Mouse (Mus musculus) limb, embryonic 12.5 days (tissue): ENCODE results near the gene Olfr1166. TPM values are rescaled to one million over a fixed set of nuclear protein-coding genes. Genes with fewer than 3 reads are reported as not detected.
"Not testable (repeated sequence)": the region's sequence is repeated elsewhere in the genome, so short reads cannot be mapped to it uniquely, and the experiment has no call there.

Source experiments
- ATAC-seq: fragments of 200-750 bp; cut with Nextera tagmentation; 2 replicates; pipeline ENCODE4 v1.8.0; 2017; ENCODE audit warnings: low read depth, moderate TSS enrichment; ENCODE audit not compliant: insufficient number of reproducible peaks, insufficient read depth, low FRiP score, low TSS enrichment
- H3K27ac ChIP-seq: fragments of 300-500 bp; sonication (generic); 2 replicates; pipeline ENCODE4 v1.5.1; 2016; ENCODE audit warnings: mild to moderate bottlenecking, moderate library complexity
- H3K27me3 ChIP-seq: fragments of 300-500 bp; sonication (generic); 2 replicates; pipeline ENCODE4 v1.6.1; 2016; ENCODE audit warnings: mild to moderate bottlenecking, moderate library complexity
- H3K36me3 ChIP-seq: fragments of 300-500 bp; sonication (generic); 2 replicates; pipeline ENCODE4 v1.6.1; 2016; ENCODE audit warnings: mild to moderate bottlenecking, moderate library complexity
- H3K4me1 ChIP-seq: fragments of 300-500 bp; sonication (generic); replicated peaks from 2 replicates; pipeline ENCODE4 v1.6.1; 2016
- H3K4me2 ChIP-seq: fragments of 300-500 bp; sonication (generic); 2 replicates; pipeline ENCODE4 v1.6.1; 2016; ENCODE audit warnings: mild to moderate bottlenecking, moderate library complexity
- H3K4me3 ChIP-seq: fragments of 300-500 bp; sonication (generic); replicated peaks from 2 replicates; pipeline ENCODE4 v1.5.1; 2016; ENCODE audit warnings: mild to moderate bottlenecking
- H3K9ac ChIP-seq: fragments of 300-500 bp; sonication (generic); replicated peaks from 2 replicates; pipeline ENCODE4 v1.6.1; 2016; ENCODE audit warnings: mild to moderate bottlenecking, moderate library complexity
- H3K9me3 ChIP-seq: fragments of 300-500 bp; sonication (generic); 2 replicates; pipeline ENCODE4 v1.6.1; 2016; ENCODE audit warnings: mild to moderate bottlenecking, moderate library complexity
- WGBS: fragments of 180-500 bp; shearing (Covaris S2); methylation state at CpG from one replicate; pipeline ENCODE4 v1.1.7; 2016; 5-methylcytosine and 5-hydroxymethylcytosine counted together
- polyA plus RNA-seq: library from polyadenylated mRNA; unstranded; fragments of >200 nt; fragmentation: Nextera tagmentation; extraction: Ambion mirVana; gene quantifications from 2 replicates; pipeline ENCODE4 v1.2.1, GENCODE M21; 2016

Gene Olfr1166
- not detected in 2 replicates for polyA plus RNA-seq

GRCm38 (mm10) chr2:88128172-88128571 is at the start of gene Olfr1166:
Olfr1166 (minus strand) TSS chr2:88128272.
- no peak within 1 kb of the TSS for H3K9ac ChIP-seq
- no peaks in the 10 kb centered on the region for H3K36me3 ChIP-seq
- no peaks in the 10 kb centered on the region for H3K27me3 ChIP-seq
- no peak for ATAC-seq
- no peaks in the 10 kb centered on the region for H3K9me3 ChIP-seq
- no peak within 1 kb of the TSS for H3K4me3 ChIP-seq
- no peaks in the 10 kb centered on the region for H3K4me1 ChIP-seq
- WGBS: 92% methylated on average over 1 of the region's 1 CpGs
- no peak within 1 kb of the TSS for H3K4me2 ChIP-seq
- H3K27ac ChIP-seq: no peak within 1 kb of the TSS

DNA sequence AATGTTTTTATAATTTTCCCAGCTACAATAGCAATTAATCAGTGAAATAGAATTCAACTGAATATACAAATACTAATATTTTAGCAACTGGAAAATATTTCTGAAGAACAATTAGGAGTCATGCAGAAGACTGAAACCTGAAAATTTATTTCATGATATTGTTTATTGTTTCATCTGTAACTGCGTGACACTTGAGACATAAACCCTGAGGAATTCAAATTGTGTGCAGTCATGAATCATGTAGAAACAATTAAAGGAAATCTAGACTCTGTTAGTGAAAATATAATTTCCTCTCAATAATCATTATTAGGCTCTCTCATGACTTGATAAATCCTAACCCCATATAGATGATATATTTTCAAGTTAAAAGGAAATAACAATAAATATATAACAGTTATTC is 27.0 kb upstream of the Olfr1166 start, which contains the start of gene Olfr1167:
Olfr1167 (minus strand) TSS at position 101 of the 400 bp plus-strand sequence.
- not testable (repeated sequence) for H3K4me1 ChIP-seq, H3K9ac ChIP-seq, H3K27me3 ChIP-seq, H3K36me3 ChIP-seq, H3K4me2 ChIP-seq, H3K27ac ChIP-seq, ATAC-seq, H3K9me3 ChIP-seq, H3K4me3 ChIP-seq
- 90% methylated on average over 1 of the region's 1 CpGs for WGBS

DNA sequence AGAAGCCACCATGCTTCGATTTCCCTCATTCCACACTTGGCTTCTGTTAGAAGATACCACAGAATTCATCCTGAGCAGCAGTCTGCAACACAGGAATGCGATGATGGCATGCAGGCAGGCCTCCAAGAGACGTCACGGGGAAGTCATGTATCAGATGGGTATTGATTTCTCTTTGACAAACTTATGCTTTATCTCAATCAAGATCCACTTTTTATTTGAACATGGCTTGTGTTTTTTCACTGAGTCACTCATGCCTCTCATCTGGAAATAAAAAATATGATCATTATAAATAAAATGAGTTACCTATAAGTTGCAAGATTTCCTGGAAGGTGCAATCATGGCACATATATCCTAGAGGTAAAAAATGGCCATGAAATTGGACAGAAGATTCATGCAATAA is 34.2 kb downstream of the Olfr1166 start, which contains the start of gene Olfr1164:
Olfr1164 (minus strand) TSS at position 101 of the 400 bp plus-strand sequence.
- WGBS: 78% methylated on average over 4 of the region's 4 CpGs
- no peak within 1 kb of the TSS for H3K4me3 ChIP-seq
- no peaks in the 10 kb centered on the region for H3K4me1 ChIP-seq
- no peaks in the 10 kb centered on the region for H3K27me3 ChIP-seq
- no peak within 1 kb of the TSS for H3K27ac ChIP-seq
- H3K9ac ChIP-seq: no peak within 1 kb of the TSS
- H3K9me3 ChIP-seq: no peaks in the 10 kb centered on the region
- H3K36me3 ChIP-seq: no peaks in the 10 kb centered on the region
- no peak for ATAC-seq
- no peak within 1 kb of the TSS for H3K4me2 ChIP-seq

Other genes with a start within 250 kb of the Olfr1166 start
- not detected in 2 replicates for gene Olfr1153, start 233.3 kb downstream of the Olfr1166 start, polyA plus RNA-seq
- gene Olfr1154, start 223.1 kb downstream of the Olfr1166 start, polyA plus RNA-seq: not detected in 2 replicates
- gene Olfr1155, start 183.1 kb downstream of the Olfr1166 start, polyA plus RNA-seq: not detected in 2 replicates
- gene Olfr1156, start 175.2 kb downstream of the Olfr1166 start, polyA plus RNA-seq: not detected in 2 replicates
- not detected in 2 replicates for gene Olfr1157, start 160.0 kb downstream of the Olfr1166 start, polyA plus RNA-seq
- not detected in 2 replicates for gene Olfr74, start 153.6 kb downstream of the Olfr1166 start, polyA plus RNA-seq
- not detected in 2 replicates for gene Olfr1158, start 138.2 kb downstream of the Olfr1166 start, polyA plus RNA-seq
- not detected in 2 replicates for gene Olfr1160, start 120.0 kb downstream of the Olfr1166 start, polyA plus RNA-seq
- gene Olfr1161, start 105.5 kb downstream of the Olfr1166 start, polyA plus RNA-seq: not detected in 2 replicates
- gene Olfr73, start 90.6 kb downstream of the Olfr1166 start, polyA plus RNA-seq: not detected in 2 replicates
- not detected in 2 replicates for gene Olfr1162, start 77.1 kb downstream of the Olfr1166 start, polyA plus RNA-seq
- gene Olfr1163, start 56.4 kb downstream of the Olfr1166 start, polyA plus RNA-seq: not detected in 2 replicates
- not detected in 2 replicates for gene Olfr1164, start 34.3 kb downstream of the Olfr1166 start, polyA plus RNA-seq
- gene Olfr1167, start 26.9 kb upstream of the Olfr1166 start, polyA plus RNA-seq: not detected in 2 replicates
- gene Olfr1168, start 53.6 kb upstream of the Olfr1166 start, polyA plus RNA-seq: not detected in 2 replicates
- not detected in 2 replicates for gene Olfr1170, start 100.1 kb upstream of the Olfr1166 start, polyA plus RNA-seq
- gene Olfr1173, start 151.6 kb upstream of the Olfr1166 start, polyA plus RNA-seq: not detected in 2 replicates
- not detected in 2 replicates for gene Olfr1174-ps, start 186.9 kb upstream of the Olfr1166 start, polyA plus RNA-seq
- not detected in 2 replicates for gene Olfr1175-ps, start 198.9 kb upstream of the Olfr1166 start, polyA plus RNA-seq
- not detected in 2 replicates for gene Olfr1176, start 208.4 kb upstream of the Olfr1166 start, polyA plus RNA-seq
- gene Olfr1177-ps, start 218.2 kb upstream of the Olfr1166 start, polyA plus RNA-seq: not detected in 2 replicates